Mouse (Mus musculus) kidney, postnatal 10 days (tissue): ENCODE results near the gene Cend1.
"Not testable (repeated sequence)": the region's sequence is repeated elsewhere in the genome, so short reads cannot be mapped to it uniquely, and the experiment has no call there.

Source experiments
- DNase-seq: peaks from one replicate; pipeline ENCODE4 v3.0.0; 2021; ENCODE audit warnings: mixed read lengths

Gene Cend1

DNA sequence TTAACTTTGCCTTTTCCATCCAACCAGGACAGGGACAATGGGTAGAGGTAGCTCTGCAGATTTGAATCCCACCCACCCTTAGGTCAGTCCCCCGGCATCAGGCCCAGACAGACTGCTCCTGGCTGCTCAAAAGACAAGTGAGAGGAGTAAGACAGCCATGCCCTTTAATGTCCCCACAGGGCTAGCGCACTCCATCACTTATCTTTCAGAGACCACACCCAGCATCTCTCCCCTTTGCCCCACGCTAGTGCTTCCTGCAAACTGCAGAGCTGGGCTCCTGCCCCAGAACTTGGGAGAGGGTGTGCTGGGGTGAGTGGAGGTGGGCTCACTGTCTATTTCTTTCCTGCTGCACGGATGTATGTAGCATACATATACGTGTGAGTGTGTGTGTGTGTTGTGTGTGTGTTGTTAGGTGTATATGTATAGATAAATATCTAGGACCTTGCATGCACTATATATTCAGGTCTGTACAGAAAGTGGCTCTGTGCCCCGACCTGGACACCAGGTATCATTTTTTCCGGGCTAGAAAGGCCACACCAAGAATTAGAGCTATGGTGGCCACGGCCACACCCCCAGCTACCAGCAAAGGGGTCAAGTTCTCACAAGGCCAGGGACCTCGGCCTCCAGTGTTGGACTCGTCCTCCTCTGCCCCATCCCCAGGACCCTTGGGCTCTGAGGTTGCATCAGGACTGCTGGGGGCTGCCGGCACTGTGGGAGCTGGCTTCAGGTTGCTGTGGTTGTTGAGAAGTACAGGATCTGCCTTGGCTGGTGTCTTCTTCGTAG is 2.2 kb downstream of the Cend1 start:
- no peak for DNase-seq

DNA sequence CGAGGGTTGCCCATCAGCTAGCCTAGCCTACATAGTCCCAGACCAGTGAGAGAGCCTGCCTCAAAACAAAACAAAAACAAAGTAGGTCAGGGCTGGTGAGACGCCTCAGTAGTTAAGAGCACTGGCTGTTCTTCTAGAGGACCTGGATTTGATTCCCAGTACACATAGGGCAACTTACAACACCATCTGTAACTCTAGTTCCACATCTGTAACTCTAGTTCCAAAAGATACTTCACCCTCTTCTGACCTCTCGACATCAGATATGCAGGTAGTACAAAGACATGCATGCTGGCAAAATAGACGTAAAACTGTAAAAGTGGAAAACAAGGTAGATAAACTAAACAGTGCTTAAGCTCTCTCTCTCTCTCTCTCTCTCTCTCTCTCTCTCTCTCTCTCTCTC is 5.5 kb downstream of the Cend1 start:
- no peak for DNase-seq

DNA sequence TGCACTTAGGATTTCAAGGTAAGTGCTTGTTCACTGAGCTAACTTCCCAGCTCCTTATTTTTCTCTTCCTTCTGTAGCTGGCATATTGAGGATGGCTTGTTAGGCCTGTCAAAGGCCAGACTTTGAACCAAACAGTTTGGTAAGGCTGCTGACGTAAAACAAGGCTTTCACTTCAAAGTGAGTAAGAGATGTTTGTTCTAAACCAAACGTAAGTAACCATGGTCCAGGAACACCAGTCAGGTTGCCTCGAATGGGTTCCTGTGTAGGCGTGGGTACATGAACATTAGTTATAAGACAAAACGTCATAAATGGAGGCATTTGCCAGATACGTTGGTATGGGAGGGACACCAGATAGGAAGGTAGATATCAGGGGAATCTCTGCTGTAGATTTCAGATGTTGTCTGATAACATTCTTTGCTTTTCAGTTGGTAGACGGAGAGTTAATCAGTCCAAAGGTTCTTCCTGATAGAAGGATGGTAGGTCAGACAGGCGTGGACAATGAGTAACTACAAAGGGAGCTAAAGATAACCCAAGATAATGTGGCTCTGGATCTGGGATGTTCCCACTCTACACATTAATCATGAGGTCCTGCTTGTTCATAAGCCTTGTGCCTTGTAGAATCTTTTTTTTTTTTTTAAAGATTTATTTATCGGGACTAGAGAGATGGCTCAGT is 9.1 kb downstream of the Cend1 start:
- no peak for DNase-seq

DNA sequence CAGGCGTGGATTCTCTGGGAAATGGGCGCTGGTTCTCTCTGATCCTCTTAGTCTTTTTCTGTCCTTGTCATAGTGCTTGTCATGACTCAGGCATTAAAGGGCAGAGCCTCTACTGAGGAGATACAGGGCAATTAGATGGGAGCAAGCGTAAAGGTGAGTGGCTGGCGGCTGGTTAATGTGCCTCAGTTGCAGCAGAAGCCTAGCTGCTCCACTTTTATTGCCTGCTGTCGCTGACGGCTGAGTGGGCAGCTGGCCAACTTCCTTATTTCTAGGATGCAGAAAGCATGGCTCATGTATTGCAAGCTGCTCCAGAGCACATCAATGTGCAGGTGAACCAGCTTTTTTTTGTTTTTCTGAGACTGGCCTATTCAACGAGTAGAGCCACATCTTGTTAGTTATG is 10.3 kb downstream of the Cend1 start:
- peak; percentile 79 for DNase-seq

DNA sequence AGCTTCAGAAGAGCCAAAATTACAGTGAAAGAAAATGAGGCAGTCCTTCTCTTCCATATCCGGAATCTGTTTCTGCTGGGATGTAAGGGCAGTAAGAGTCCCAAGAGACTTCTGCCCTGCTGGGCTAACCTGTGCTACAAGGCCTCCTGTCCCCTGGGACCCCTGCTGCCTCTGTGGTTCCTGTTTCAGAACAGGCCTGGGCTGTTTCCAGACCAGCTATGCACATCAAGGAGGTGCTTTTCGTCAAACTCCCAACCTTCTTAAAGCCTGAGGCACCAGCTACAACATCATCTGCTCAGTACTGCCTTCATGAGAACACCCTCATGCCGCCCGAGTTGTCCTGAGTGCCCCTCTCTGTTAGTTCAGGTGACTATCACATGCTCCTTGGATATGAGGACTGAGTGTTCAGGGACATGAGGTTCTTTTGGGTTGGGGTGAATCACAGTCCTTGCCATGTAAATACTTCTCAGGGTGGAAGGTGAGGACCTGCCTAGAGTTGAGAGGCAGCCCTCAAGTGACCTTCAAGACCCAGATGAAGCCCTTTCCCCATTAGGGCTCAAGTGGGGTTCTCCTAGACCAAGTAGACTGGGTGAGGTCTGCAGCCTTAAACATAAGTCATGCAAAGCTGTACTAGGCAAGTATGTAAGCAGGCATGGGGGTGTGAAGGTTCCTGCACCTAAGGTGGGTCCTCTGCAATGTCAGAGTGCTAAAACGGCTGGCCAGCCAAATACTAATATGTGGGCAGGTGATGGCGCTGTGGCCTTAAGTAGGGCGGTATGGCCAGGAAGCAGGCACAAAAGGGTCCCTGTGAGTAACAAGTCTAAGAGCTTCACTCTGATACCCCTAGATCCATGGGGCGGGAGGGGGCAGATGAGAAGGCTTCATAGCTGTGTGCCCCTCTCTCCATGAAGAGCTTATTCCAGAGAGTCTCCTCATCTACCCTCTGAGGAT is 11.3 kb downstream of the Cend1 start:
- DNase-seq, result no peak

DNA sequence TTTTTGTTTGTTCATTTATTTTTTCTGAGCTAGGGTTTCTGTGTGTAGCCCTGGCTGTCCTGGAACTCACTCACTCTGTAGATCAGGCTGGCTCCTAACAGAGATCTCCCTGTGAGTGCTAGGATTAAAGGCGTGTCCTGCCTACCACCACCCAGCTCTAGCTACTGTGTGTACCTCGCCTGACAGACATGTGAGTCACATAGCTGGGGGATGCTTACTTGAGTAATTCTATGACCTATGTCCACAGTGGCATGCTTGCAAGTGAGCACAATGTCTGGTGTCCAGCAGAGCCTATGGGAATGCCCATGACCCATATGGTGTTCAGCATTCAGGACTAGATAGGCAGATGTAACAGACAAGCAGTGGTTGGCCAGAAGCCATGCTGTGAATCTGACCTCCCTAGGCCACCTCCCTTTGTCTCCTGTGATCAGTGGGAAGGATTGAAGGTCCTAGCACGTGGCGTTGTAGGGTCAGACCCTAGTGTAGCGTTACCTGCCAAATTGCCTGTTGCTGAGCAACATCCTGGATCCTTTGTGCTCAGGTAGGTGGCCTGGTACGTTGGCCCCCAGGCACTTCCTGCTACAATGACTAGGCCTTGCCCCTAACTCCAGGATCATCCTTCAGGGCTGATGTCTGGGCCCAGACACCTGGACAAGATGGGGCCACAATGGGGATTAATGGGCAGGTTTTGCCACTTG is 13.0 kb downstream of the Cend1 start:
- DNase-seq, result no peak

DNA sequence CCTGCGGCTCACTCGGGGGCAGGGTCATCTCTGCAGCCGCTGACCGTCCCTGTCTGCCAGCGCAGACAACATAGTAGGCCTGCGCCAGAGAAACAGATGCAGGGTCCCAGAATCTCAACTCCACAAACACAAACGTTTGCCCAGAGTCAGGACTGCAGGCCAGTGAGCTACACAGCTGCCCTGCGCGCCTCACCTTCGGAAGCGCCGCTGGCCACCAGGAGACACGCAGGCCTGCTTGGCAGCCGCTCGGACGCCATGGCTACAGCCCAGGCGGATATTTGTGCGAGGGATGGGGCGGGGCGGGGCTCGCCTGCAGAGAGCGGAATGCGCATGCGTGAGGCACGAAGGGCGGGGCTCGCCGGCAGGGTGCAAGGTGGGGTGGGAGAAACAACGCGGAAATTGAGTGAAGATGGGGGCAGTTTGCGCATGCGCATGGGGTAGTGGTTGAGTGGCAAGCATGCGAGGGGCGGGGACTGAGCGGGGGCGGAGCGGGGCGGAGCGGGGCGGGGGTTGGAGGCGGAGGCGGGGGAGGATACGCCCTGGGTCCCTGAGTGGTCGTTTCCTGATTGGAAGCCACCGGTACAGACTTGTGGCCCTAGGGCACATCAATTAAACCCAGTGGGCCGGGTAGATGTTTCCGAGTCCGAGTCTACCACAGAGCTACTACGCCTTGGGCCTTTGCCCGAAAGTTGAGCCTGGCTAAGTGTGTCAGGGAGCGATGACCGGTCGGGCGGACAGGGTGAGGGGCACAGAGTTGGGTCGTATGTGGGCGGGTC is 15.3 kb downstream of the Cend1 start, which contains the start of gene Gatd1:
Gatd1 (minus strand) TSS at position 328 of the 776 bp plus-strand sequence.
- peak; percentile 100 for DNase-seq

DNA sequence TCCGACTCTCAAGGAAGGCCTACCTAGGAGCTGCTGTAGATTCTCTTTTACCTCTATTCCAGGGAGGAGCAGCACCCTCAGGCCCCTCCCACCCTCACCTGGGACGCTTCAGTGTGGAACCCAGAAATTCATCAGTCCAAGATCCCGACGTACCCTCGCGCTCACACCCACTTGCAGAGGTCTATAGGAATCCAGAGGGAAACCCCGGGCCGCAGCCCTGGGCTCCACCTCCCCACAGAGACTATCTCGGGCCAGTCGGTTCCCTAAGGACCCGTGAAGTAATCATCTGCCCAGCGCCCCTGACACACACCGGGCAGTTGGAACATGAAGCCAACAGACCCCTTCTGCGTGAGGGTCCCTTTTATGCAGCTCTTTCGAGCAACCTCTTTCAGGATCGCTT is 16.0 kb downstream of the Cend1 start:
- no peak for DNase-seq

DNA sequence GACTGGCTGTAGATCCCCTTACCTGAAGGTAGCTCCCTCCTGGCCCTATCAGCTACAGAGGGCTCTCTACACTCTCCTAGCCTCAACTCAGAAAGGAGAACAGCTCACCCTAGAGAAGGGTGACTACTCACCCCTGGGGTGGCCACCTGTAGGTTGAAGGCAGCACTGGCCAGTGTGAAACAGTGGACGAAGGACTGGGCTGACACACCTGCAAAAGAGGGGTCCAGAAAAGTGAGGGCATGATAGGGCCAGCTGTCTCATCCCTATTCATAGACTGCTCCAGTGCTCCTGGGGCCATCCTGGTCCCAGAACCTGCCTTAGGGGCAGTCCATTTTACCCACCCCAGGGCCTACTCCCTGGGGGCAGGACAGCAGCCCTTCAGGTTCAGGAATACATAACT is 17.6 kb downstream of the Cend1 start:
- no peak for DNase-seq

DNA sequence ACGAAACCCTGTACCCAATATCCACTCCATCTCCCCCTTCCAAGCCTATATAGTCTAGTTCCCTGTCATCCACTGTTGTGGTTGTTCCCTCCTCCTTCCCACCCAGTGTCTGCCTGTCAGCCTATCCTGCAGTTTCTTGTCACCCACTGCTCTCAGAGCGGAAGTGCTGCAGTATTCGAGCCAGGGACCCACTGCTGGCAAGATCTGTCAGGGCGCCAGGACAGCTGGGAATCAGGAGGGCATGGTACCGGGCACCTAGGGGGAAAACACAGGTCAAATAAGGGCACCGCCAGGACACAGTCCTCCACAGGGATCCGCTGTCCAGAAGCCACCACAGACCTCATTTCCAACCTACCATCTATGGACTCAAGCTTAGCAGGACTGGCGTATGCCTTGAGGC is 18.7 kb downstream of the Cend1 start:
- no peak for DNase-seq

DNA sequence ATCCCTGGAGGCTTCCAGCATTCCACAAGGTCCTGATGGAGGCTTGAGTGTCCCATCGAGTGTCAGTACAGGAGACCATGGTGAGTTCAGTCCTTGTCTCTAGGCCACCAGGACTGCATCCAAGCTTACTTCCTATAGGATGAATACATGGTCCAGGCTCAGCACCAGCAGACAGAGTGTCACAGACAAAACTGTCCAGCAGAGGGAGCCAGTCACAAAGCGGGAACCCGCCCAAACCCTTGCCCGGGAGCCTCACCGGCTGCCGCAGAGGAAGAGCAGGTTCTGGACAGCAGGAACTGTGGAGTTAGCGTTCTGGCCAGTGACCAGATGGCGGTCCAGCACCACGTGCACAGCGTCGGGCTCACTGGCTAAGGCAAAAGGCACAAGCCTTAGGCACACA is 20.5 kb downstream of the Cend1 start:
- DNase-seq, result peak; percentile 93

DNA sequence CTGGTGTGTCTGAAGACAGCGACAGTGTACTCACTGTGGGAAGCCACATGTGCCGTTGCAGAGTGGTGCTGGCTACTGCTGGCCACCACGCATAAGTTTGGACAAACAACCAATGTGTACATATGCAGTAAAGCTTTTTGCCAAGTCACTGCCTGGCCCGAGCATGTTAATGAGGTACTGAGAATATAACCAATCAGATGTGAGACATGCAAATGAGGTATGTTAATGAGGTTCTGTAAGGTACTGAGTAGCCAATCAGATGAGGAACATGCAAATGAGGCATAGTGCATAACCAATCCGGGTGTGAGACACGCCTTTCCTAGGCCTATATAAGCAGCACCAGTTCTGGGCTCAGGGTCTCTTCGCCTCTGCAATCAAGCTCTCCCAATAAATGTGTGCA is 21.6 kb downstream of the Cend1 start:
- not testable (repeated sequence) for DNase-seq

DNA sequence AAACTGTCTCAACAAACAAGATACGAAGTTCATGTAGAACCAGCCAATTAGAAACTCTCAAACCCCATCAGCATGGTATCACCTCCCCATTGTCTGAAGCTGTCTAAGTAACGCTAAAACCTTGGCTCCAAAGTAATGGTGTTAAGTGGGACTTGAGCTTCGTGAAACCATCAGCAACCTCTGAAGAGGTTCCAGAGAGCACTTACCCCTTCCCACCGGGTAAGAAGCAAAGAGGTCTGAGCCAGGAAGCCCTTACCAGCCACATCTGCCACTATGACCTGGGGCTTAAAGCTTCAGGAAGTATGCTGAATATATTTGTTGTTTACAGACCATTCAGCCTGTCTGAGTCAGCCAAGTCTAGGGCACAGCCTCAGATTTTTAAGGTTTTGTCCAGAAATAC is 23.8 kb downstream of the Cend1 start:
- DNase-seq, result no peak

DNA sequence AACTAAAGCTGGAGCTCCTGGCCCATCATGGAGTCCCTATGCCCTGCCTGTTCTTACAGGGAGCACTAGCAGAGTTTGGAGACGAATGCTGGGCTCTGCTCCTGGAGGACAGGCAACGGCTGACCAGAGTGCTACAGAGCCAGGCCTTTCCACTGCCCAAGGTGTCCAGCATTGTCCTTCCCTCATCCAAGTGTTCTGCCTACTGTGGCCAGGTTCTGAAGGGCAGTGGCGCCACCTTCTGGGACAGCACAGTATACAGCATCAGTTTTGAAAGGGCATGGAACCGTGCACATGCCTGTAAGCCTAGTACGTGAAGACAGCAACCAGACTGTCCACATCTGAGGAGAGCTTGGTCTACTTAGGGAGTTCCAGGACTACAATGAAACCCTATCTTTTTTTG is 26.0 kb downstream of the Cend1 start:
- peak; percentile 72 for DNase-seq

DNA sequence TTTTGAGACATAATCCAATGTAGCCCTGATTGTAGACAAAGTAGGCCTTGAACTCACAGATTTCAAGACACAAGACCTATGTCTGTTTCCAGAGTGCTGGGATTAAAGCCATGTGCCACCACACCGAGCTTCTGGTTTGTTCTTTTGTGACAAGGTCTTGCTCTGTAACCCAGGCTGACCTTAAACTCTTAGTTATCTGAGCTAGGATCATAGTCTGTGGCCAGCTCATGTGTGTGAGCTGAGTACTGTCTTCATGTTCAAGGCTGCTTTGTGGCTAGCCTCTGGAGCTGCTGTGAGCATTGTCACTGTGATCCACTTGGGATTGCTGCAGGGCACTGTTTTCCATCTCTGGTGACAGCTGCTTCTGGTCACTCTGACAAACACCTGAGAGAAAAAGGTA is 33.9 kb downstream of the Cend1 start:
- no peak for DNase-seq

DNA sequence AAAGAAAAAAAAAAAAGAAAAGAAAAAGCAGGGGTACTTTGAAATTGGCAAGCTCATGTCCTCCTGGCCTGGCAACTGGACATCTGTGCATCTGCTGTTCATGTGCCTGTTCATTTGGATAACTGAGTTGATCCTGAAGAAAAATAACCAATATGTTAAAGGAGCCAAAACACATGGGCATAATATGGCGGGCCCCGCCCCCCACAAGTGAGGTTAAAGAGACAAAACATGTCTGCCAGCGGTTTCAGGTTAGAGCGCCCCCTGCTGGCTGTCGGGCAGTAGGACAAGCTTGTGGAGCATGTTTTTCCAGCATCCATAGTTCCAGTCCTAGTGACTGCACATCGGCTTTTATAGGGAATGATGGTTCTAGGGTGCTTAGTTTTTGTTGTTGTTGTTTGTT is 34.5 kb downstream of the Cend1 start:
- peak; percentile 82 for DNase-seq

DNA sequence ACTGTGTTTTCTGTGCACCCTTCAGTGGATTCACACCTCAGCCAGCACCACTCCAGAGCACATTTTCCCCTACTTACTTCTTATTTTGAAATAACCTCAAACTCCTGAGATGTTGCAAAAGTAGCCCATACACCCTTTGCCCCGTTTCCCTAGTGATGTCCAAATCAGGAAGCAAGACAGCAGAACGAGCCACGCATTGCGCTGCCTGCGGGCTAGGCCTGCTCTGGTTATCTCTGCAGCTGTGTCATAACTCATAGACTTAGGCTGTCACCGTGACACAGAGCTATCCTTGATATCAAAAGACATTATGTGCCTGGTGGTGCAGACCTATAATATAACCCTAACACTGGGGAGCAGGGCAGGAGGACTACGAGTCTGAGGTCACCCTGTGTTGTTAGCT is 35.1 kb downstream of the Cend1 start:
- no peak for DNase-seq

DNA sequence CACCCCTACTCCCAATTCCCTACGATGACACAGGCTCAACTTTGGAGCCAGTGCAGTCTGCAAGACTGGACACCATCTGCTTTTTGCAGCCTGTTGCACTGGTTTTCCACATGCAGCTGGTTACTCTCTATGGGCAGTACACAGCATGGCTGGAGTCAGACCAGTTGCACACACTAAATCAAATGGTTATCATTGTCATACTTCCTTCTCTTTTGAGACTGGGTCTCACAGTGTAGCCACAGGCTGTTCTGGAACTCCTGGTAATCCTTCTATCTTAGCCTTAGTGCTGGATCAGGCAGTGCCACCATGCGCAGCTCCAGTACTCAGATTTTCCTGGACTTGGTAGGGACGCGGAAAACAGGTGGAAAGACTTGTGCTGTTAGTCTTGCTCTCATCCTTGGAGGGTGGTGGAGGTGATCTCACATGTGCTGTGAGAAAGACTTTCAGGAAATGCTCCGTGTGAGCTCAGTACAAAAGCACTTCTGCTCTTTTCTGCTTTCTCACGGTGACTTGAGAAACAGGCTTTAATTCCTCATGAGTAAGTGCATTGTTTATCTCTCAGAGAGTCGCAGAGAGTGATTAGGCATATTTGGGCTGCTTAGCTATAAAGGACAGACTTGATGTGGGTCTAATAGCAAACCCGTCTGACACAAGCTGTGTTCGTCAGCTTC is 36.6 kb downstream of the Cend1 start:
- no peak for DNase-seq

DNA sequence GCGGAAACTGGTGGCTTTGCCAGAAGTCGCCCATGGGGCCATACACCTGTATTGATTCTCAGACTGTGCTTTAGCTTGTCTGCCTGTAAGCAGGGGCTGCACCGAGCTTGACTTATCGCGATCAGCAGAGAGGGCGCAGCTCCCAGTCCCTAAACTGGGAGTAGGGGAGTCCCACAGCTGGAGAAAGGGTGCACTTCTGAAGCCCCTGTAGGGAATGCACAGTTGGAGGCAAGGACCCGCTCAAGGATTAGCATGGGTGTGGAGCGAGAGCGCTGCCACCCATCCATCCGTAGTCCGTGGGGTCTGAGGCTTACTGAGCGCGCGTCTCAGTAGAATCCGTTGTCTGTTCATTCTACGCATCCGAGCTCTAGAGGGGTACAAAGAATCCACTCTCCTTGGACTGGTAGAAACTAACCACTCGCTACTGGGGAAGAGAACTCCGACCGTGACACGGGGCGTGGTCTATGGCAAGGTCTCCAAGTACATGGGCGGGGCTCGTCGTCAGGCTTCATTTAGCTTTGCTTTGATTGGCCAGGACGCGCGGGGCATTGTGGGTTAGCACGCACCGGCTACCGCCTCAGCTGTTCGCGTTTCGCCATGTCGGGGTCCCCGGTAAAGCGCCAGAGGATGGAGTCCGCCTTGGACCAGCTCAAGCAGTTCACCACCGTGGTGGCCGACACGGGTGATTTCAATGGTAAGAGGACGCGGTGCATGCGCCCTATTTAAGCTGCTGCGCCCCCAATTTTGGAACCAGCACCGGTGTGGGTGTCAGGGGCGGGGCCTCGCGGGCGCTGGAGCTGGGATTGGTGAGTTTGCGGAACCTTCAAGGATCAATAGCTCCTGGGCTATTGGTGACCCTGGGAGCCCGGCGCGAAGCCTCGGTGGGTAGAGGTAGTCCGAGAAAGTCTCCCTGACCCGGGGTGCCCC is 37.4 kb downstream of the Cend1 start, which contains the start of gene Taldo1:
Taldo1 (plus strand) TSS at position 575 of the 927 bp plus-strand sequence.
- DNase-seq, result peak; percentile 98
